Mouse (Mus musculus) hindbrain, embryonic 14.5 days (tissue): ENCODE data around the gene Faf1. TPM values are rescaled to one million over a fixed set of nuclear protein-coding genes. Genes with fewer than 3 reads are reported as not detected.

Source experiments
- ATAC-seq: fragments of 200-750 bp; cut with Nextera tagmentation; 2 replicates; pipeline ENCODE4 v1.8.0; 2017; ENCODE audit warnings: moderate number of reproducible peaks, mild to moderate bottlenecking, moderate TSS enrichment, moderate library complexity; ENCODE audit not compliant: low FRiP score
- DNase-seq: peaks from one replicate; pipeline ENCODE4 v3.0.0-alpha.2; 2015; ENCODE audit warnings: low spot score
- H3K27ac ChIP-seq: fragments of 300-500 bp; sonication (generic); 2 replicates; pipeline ENCODE4 v1.5.1; 2014; ENCODE audit warnings: mild to moderate bottlenecking, moderate library complexity
- H3K27me3 ChIP-seq: fragments of 300-500 bp; sonication (generic); 2 replicates; pipeline ENCODE4 v1.6.1; 2014; ENCODE audit warnings: mild to moderate bottlenecking, low read length, mixed read lengths; ENCODE audit not compliant: control insufficient read depth, insufficient read depth
- H3K36me3 ChIP-seq: fragments of 300-500 bp; sonication (generic); replicated peaks from 2 replicates; pipeline ENCODE4 v1.6.1; 2014; ENCODE audit not compliant: control insufficient read depth, insufficient read depth
- H3K4me1 ChIP-seq: fragments of 300-500 bp; sonication (generic); replicated peaks from 2 replicates; pipeline ENCODE4 v1.6.1; 2014; ENCODE audit warnings: antibody characterized with exemption, low read length, mixed read lengths; ENCODE audit not compliant: control insufficient read depth, insufficient read depth
- H3K4me2 ChIP-seq: fragments of 300-500 bp; sonication (generic); replicated peaks from 2 replicates; pipeline ENCODE4 v1.6.1; 2014; ENCODE audit warnings: mild to moderate bottlenecking, moderate library complexity
- H3K4me3 ChIP-seq: fragments of 300-500 bp; sonication (generic); replicated peaks from 2 replicates; pipeline ENCODE4 v1.5.1; 2014; ENCODE audit warnings: mild to moderate bottlenecking, low read length
- H3K9ac ChIP-seq: fragments of 300-500 bp; sonication (generic); 2 replicates; pipeline ENCODE4 v1.6.1; 2014
- H3K9me3 ChIP-seq: fragments of 300-500 bp; sonication (generic); 2 replicates; pipeline ENCODE4 v1.6.1; 2016; ENCODE audit warnings: low read length; ENCODE audit not compliant: control insufficient read depth
- WGBS: fragments of 180-500 bp; shearing (Covaris S2); extraction: QIAGEN DNeasy Blood & Tissue Kit; methylation state at CpG from one replicate; pipeline ENCODE4 v1.1.7; 2014; 5-methylcytosine and 5-hydroxymethylcytosine counted together
- polyA plus RNA-seq: library from polyadenylated mRNA; unstranded; fragments of >200 nt; fragmentation: Nextera tagmentation; extraction: Ambion mirVana; gene quantifications from 2 replicates; pipeline ENCODE4 v1.2.1, GENCODE M21; 2014

Faf1 gene
- polyA plus RNA-seq, 1 experiment from 2014 or later: 47.1 TPM

DNA sequence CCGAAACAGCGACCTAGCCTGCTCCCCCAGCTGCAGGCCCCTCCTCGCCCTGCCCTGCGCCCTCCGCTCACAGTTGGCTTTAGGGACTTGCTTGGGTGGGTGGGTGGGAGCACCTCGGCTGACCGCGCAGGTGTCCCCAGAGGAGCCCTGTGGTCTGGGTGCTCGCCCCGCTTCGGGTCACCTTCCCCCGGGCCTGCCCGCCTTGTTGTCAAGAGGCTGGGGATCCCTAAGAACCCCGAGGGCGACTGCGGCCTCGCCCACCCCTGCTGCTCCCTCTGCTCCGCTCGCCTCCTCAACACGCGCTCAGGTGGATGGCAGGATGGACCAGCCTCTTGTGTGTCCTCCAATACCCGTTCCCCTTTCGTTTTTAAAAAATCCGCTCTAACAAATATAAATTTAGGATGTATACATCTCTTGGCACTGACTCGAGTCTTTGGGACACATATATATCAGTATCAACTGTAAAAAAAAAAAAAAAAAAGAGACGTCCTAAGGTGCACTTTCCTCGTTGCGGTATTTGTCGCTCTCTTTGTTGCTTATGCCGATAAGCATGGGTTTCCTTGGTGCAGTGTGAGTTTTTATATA, 306.4 kb downstream of the Faf1 start:
- peak overlapping the region; percentile 25; the same call in 1 of the 2 replicates for H3K4me3 ChIP-seq
- H3K27me3 ChIP-seq: peaks cover 96% of the 10 kb centered on the region
- no peaks in the 10 kb centered on the region for H3K9me3 ChIP-seq
- WGBS: 3% methylated on average over 28 of the region's 30 CpGs
- ATAC-seq (no peak), DNase-seq (no peak)
- no peak overlapping the region for H3K9ac ChIP-seq
- H3K36me3 ChIP-seq: no peaks in the 10 kb centered on the region
- no peak overlapping the region for H3K27ac ChIP-seq
- peaks cover 12% of the 10 kb centered on the region; the same call in 1 of the 2 replicates for H3K4me1 ChIP-seq
- peak overlapping the region; percentile 44 for H3K4me2 ChIP-seq

DNA sequence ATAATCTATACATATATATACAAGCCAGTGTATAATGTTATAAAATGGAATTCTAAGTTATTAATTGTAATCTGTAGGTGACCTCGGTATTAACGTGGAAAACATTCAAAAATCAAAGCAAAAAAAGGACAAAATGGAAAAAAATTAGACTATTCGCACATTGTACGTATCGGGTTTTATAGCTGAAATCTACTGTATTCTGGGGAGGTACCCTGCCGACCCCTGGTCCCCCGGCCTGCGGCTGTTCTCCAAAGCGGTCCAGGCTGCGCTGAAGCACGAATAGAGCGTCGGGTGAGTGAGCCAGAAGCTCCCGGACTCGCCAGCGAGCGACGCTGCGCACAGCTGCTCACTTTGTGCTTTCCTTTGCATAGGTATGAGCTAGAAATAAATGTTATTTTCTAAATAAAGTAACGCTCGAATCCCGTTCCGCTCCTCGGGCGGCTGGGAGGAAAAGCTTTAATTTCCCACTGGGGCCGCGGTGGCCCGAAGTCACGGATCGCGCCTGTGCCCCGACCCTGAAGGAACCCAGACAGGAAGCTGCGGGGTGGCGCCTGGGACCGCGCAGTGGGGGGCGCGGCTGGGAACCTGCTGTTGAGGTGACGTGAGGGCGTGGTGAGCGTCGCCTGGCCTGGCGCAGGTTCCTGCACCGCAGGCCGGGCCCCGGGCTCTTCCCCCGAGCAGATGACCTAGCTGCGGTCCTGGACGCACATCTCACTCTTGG, 307.1 kb downstream of the Faf1 start:
- Histone ChIP-seq H3K36me3 (no peaks in the 10 kb centered on the region), H3K9ac (no peak overlapping the region), H3K4me3 (no peak overlapping the region), H3K27ac (no peak overlapping the region), H3K4me1 (peaks cover 8% of the 10 kb centered on the region; the same call in 1 of the 2 replicates), H3K4me2 (no peak overlapping the region), H3K27me3 (peaks cover 95% of the 10 kb centered on the region), H3K9me3 (no peaks in the 10 kb centered on the region)
- no peak for ATAC-seq
- WGBS: under 1% methylated on average over 49 of the region's 49 CpGs
- no peak for DNase-seq

DNA sequence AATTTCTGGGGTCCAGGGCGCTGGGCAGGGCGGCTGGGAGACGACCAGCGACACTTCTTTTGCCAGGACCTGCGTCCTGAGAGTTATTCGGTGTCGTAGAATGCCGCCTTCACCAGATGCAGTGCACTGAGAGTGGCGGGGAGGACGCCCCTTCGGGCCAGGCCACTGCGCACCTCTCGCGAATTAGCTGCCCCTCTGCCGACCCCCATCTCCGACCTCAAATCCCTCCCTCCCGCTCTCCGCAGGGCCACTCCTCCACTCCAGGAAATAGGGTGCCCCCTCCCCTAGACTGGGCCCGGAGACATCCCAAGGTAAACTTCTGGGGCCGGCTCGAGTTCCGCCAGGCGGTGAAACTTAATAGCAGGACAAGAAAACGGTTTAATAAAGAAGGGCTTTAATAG, 307.6 kb downstream of the Faf1 start:
- H3K9me3 ChIP-seq: no peaks in the 10 kb centered on the region
- H3K9ac ChIP-seq: no peak overlapping the region
- DNase-seq (no peak), ATAC-seq (no peak)
- H3K4me1 ChIP-seq: peaks cover 8% of the 10 kb centered on the region; the same call in 1 of the 2 replicates
- no peak overlapping the region for H3K4me3 ChIP-seq
- no peak overlapping the region for H3K27ac ChIP-seq
- under 1% methylated on average over 24 of the region's 24 CpGs for WGBS
- H3K36me3 ChIP-seq: no peaks in the 10 kb centered on the region
- no peak overlapping the region for H3K4me2 ChIP-seq
- peaks cover 95% of the 10 kb centered on the region for H3K27me3 ChIP-seq

DNA sequence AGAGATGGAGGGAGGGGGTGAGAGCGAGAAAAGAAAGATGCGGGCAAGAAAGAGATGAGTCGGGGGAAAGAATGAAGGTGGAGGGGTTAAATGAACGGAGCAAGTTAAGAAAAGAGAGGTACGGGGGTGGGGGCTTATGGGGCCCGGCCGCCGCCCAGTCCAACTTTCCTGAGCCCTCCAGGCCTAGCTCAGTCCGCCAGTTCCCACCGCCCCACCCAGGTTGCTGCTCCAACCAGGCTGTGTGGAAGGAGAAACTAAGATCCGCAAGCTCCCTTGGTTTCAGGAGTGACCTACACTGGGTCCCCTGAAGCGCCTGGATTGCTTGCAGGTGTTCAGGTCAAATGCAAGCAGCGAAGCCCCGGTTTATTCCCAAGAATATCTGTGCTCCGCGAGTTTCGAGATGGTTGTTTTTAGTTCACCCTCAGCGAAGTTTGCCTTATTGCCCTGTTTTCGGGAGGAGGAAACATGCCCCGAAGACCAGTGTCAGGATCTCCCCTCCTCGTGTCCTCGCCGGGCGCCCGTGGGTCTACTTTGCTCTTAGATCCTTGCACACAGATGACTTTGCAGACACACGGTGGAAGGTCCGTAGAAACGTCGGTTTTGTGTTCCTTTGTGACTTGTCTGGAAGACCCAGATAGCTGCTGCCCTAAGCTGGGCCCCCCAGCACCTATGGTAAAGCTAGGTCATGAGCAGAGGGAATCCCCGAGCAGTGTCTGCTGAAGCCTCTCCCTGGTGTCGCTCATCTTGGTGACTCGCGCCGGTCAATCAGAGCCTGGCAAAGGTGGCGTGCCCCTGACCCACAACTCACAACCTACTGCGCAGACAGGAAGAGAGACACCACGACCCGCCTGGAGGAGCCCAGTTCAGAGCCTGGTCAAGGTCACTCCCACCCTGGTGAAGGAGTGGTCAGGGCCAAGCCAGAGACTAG, 308.4 kb downstream of the Faf1 start:
- Histone ChIP-seq H3K9me3 (no peaks in the 10 kb centered on the region), H3K4me1 (peaks cover 8% of the 10 kb centered on the region; the same call in 1 of the 2 replicates), H3K36me3 (no peaks in the 10 kb centered on the region), H3K4me3 (no peak overlapping the region), H3K4me2 (no peak overlapping the region), H3K9ac (no peak overlapping the region), H3K27ac (no peak overlapping the region), H3K27me3 (peaks cover 95% of the 10 kb centered on the region)
- ATAC-seq (no peak), DNase-seq (no peak)
- WGBS: 1% methylated on average over 38 of the region's 38 CpGs

DNA sequence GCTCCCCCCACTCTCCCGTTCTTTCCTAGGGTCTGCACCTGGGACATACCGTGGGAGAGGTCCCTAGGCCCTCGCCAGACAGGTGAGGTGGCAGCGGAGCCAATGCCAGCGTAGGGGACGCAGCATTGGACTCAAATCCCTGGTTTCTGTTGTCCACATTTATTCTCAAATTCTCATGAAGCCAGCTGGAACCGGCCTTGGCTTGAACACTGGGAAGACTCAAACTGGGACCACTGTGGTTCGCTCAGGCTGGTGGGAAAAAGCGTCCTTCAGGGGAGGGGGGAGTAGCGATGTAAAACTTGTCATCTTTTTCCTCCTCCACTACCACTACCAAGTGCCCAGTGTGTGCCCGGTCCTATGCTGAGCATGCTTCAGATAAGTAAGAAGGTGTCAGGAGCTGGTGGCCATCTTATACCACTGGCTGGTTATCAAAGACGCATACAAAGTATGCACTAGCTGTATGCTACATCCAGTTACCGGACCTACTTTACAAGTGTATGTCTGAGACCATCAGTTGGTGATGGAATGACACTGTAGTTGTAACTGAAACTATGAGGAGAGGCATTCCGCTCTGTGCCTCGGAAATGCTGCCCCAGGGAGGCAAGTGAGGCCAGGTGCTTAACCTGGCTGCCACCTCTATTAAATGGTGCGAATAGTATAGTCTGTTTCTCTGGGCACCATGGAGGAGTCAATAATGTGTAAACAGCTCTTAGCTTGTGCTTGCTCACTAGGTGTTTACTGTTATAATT, 309.2 kb downstream of the Faf1 start:
- ATAC-seq (no peak), DNase-seq (no peak)
- Histone ChIP-seq H3K4me3 (no peak overlapping the region), H3K9me3 (no peaks in the 10 kb centered on the region), H3K36me3 (no peaks in the 10 kb centered on the region), H3K4me2 (no peak overlapping the region), H3K27ac (no peak overlapping the region), H3K27me3 (peaks cover 93% of the 10 kb centered on the region), H3K4me1 (peaks cover 8% of the 10 kb centered on the region; the same call in 1 of the 2 replicates), H3K9ac (no peak overlapping the region)
- 4% methylated on average over 16 of the region's 16 CpGs for WGBS

DNA sequence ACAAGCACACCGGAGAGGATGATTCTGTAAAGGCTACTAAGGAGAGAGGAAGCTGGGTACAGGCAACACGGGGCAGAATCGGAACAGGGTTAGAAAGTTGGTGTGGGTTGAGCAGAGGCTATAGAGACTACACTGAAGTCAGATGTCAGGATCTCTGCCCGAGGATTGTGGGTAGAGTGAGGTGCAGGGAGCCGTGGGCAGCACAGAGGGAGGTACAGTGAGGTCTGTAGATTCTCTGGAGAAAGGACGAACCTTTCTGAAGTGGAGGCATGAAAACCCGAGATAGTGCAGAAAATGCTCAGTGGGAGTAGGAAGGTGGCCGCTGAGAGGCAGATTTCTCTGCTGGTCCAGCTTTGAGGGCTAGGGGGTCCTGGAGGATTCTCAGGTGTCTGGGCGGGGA, 309.9 kb downstream of the Faf1 start:
- no peak for DNase-seq
- peaks cover 8% of the 10 kb centered on the region; the same call in 1 of the 2 replicates for H3K4me1 ChIP-seq
- WGBS: under 1% methylated on average over 9 of the region's 9 CpGs
- H3K27ac ChIP-seq: no peak overlapping the region
- H3K36me3 ChIP-seq: no peaks in the 10 kb centered on the region
- no peak overlapping the region for H3K9ac ChIP-seq
- no peaks in the 10 kb centered on the region for H3K9me3 ChIP-seq
- peaks cover 93% of the 10 kb centered on the region for H3K27me3 ChIP-seq
- H3K4me3 ChIP-seq: no peak overlapping the region
- no peak for ATAC-seq
- no peak overlapping the region for H3K4me2 ChIP-seq

DNA sequence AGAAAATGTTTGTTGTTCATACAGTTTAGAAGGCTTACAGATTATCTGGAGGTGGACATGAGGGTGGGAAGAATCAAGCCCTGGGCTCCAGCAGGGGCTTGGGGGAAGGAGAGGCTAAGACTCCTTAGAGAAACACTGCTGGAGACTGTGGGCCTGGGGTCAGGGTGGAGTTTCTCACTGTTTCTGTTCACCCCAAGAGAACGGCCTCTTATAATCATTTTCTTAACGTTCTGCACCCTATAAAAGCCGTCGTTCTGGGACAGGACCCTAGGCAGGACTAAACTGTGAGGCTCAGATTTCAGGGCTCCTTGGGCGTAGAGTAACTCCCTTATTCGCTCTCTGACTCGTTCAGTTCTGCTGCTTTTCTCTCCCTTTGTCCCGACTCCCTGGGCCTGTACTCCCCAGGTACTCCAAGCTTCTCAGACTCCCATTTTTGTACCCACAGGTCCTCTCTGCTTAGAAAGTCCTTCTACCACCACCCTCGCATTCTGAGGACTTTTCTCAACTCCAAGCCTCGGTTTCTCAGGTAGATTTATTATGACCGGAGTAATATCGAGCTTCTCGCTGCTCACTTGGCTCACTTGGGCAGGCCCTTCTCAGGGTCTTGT, 310.5 kb downstream of the Faf1 start:
- peaks cover 92% of the 10 kb centered on the region for H3K27me3 ChIP-seq
- no peak overlapping the region for H3K27ac ChIP-seq
- no peak overlapping the region for H3K9ac ChIP-seq
- ATAC-seq (no peak), DNase-seq (no peak)
- H3K9me3 ChIP-seq: no peaks in the 10 kb centered on the region
- no peaks in the 10 kb centered on the region for H3K36me3 ChIP-seq
- no peak overlapping the region for H3K4me3 ChIP-seq
- peaks cover 7% of the 10 kb centered on the region; the same call in 1 of the 2 replicates for H3K4me1 ChIP-seq
- no peak overlapping the region for H3K4me2 ChIP-seq
- WGBS: 2% methylated on average over 13 of the region's 13 CpGs

DNA sequence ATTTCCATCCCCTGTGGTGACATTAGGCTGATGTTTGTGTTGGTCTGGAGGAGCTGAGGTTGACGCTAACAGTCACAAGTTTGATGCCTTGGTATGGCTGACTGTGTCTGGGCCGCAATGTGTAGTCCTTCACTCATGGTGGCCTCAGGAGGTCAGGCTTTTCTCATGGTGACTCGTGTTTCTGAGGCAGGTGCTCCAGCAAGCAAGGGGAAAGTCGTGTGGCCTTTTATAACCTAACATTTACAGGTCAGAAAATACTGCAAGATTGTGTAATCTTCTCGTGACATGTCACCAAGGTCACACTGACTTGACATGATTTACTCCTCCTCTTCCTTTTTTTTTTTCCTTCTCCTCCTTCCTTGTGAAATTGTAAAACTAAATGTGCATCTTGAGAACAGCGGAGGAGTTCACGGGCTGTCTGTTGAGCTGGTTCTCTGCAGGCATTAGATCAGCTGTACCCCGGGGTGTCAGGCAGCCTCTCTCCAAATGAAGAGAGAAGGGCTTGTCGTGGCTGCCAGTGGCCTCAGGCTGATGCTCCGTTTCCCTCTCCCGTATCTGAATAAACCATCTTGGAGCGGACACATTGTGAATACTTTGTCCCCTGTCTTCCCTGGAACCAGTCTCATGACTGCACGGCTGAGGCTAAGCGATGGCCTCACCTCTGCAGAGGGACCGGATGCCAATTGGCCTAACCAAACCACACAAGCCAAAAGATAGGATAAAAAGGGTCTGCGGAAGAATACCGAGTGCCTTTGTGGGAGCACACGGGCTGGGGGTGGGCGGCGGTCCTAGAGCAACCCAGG, 311.4 kb downstream of the Faf1 start:
- DNase-seq (no peak), ATAC-seq (no peak)
- no peaks in the 10 kb centered on the region for H3K4me1 ChIP-seq
- H3K4me3 ChIP-seq: no peak overlapping the region
- no peak overlapping the region for H3K27ac ChIP-seq
- H3K9me3 ChIP-seq: no peaks in the 10 kb centered on the region
- 1% methylated on average over 20 of the region's 20 CpGs for WGBS
- peaks cover 92% of the 10 kb centered on the region for H3K27me3 ChIP-seq
- no peaks in the 10 kb centered on the region for H3K36me3 ChIP-seq
- no peak overlapping the region for H3K9ac ChIP-seq
- no peak overlapping the region for H3K4me2 ChIP-seq
